Mouse (Mus musculus): ENCODE measurements around the gene Psmc6. TPM values are rescaled to one million over a fixed set of nuclear protein-coding genes. Genes with fewer than 3 reads are reported as not detected.
A peak's percentile ranks its signal among the peaks of the same experiment; 100 is the strongest.

Gene Psmc6
- polyA plus RNA-seq, 1 experiment from 2014 or later = 268 TPM

DNA sequence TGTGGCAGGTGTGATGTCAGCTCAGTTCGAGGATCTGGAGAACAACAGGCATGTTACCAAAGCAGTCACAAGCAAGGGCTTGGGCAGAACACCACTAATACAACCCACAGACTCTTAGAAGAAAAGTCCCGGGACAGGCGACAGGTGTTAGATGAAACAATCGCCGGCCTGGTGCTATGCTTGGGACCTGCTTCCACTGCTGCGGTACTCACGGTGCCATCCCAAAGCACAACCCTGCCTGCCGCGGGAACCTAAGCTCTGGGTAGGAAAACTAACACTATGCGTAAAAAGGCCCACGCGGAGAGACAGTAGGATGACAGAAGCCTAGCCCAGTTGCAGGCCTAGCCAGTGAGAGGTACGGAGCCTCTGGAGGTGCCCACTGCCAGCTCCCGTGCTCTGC lies 19.5 kb upstream of the Psmc6 start:
- no peak overlapping the region for H3K9ac ChIP-seq (replicated peaks; ENCODE audit: low read length)
- ATAC-seq (replicated peaks; ENCODE audit: insufficient number of reproducible peaks, low FRiP score, low TSS enrichment, low read depth) = no peak
- no peak overlapping the region for H3K4me3 ChIP-seq (ENCODE audit: low read depth, low read length)
- no peak overlapping the region for H3K4me2 ChIP-seq (ENCODE audit: low read depth, low read length)
- DNase-seq (ENCODE audit: low spot score) = no peak
- 89% methylated on average over 14 of the region's 14 CpGs for WGBS
- no peaks in the 10 kb centered on the region for H3K36me3 ChIP-seq (replicated peaks; ENCODE audit: control insufficient read depth, insufficient read depth, low read depth, low read length)
- H3K27ac ChIP-seq (replicated peaks; ENCODE audit: low read depth, low read length) = no peak overlapping the region
- H3K9me3 ChIP-seq (replicated peaks; ENCODE audit: control insufficient read depth, low read length) = no peaks in the 10 kb centered on the region
- H3K27me3 ChIP-seq (ENCODE audit: control insufficient read depth, insufficient read depth, low read length) = no peaks in the 10 kb centered on the region
- H3K4me1 ChIP-seq (ENCODE audit: control insufficient read depth, insufficient read depth, low read length) = no peaks in the 10 kb centered on the region

DNA sequence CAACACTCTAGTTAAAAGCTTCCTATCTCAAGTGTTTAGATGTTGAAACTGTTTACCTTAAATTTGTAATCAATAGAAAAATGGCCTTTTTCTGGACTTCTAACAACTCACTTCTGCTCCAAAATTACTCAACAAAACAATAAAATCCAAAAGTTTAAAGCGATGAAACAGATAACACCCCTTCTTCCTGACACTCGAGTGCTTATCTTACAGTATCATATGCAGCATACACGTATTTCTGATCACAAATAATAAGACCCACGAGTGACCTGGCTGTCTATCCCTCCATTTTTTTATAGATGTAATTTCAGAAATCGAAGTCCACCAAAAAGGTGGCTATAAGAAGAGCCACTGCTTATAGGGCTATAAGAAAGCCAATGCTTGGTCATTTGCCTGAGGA lies 12.7 kb upstream of the Psmc6 start:
- Histone ChIP-seq H3K9ac (replicated peaks; ENCODE audit: low read length) (no peak overlapping the region), H3K4me2 (ENCODE audit: low read depth, low read length) (peak overlapping the region; percentile 70; the same call in 1 of the 2 replicates), H3K36me3 (replicated peaks; ENCODE audit: control insufficient read depth, insufficient read depth, low read depth, low read length) (no peaks in the 10 kb centered on the region), H3K4me3 (ENCODE audit: low read depth, low read length) (no peak overlapping the region), H3K27ac (replicated peaks; ENCODE audit: low read depth, low read length) (no peak overlapping the region), H3K9me3 (replicated peaks; ENCODE audit: control insufficient read depth, low read length) (no peaks in the 10 kb centered on the region), H3K4me1 (ENCODE audit: control insufficient read depth, insufficient read depth, low read length) (no peaks in the 10 kb centered on the region), H3K27me3 (ENCODE audit: control insufficient read depth, insufficient read depth, low read length) (no peaks in the 10 kb centered on the region)
- ATAC-seq (replicated peaks; ENCODE audit: insufficient number of reproducible peaks, low FRiP score, low TSS enrichment, low read depth) = no peak
- 87% methylated on average over 5 of the region's 5 CpGs for WGBS
- DNase-seq (ENCODE audit: low spot score) = no peak

DNA sequence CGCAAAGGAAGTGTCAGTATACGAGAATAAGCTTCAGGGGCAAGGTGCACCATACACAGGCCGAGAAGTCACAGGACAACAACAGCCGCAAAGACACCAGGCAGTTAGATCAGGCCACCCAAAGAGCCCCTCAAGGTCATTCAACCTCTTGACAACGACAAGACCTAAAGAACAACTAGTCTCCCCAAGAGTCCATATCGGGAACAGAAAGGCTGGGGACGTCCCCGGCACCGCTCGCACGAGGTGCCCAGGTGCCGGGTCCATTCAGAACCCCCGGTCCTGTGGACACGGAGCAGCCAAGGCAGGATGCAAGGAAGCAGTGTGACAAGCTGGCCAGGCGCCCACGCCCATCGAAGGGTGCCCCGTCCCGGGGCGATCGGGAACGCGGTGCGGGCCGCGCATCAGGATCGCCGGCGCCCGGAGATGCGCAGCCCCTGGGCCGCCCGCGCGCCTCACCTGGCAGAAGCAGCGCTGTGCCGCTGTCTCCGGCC lies 11.6 kb upstream of the Psmc6 start:
- WGBS = under 1% methylated on average over 38 of the region's 38 CpGs
- H3K9me3 ChIP-seq (replicated peaks; ENCODE audit: control insufficient read depth, low read length) = no peaks in the 10 kb centered on the region
- 0 out of 2 replicates have a peak overlapping the region, but pooled peaks have one; percentile 48 for H3K27ac ChIP-seq (replicated peaks; ENCODE audit: low read depth, low read length)
- no peaks in the 10 kb centered on the region for H3K27me3 ChIP-seq (ENCODE audit: control insufficient read depth, insufficient read depth, low read length)
- peak overlapping the region; percentile 88 for H3K9ac ChIP-seq (replicated peaks; ENCODE audit: low read length)
- no peak for DNase-seq (ENCODE audit: low spot score)
- H3K4me1 ChIP-seq (ENCODE audit: control insufficient read depth, insufficient read depth, low read length) = no peaks in the 10 kb centered on the region
- H3K4me3 ChIP-seq (ENCODE audit: low read depth, low read length) = peak overlapping the region; percentile 81
- ATAC-seq (replicated peaks; ENCODE audit: insufficient number of reproducible peaks, low FRiP score, low TSS enrichment, low read depth) = peak; percentile 64
- peak overlapping the region; percentile 70 for H3K4me2 ChIP-seq (ENCODE audit: low read depth, low read length)
- H3K36me3 ChIP-seq (replicated peaks; ENCODE audit: control insufficient read depth, insufficient read depth, low read depth, low read length) = no peaks in the 10 kb centered on the region

DNA sequence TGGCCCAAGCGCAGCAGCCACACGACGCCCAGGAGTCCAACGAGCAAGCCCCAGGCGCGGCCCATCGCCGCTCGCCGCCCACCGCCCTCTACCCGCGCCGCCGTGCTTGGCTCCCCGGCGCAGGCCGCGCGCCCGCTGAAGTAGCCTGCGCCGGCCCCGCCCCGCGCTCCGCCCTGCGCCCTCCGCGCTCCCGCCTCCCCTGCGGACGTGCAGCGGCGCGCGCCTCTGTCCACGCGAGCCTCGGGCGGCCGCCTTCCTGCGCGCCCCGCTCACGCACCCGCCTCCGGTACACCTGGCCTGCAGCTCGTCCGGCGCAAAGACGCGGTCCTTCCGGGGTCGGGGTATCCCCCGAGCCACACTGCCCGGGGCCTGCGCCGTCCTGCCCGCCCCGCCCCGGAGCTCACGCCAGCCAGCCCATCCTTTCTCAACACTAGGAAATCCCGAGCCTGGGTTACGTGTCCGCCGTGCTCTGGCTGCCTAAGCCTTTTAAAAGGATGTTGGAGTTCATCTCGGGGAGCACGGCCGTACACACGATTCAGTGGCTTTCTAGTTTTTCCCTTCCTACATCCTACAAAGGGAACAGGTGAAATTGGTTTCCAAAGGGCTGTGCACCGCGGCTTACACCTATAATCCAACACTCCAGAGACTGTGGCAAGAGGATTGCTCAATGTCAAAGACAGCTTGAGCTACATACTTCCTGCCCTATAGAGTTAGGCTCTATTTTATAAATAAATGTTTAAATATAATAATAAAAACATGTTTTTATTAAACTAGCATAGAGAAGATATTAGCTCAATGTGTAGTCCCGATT lies 11.0 kb upstream of the Psmc6 start, which contains the start of gene Ero1l:
Gene Ero1l, minus strand, starts transcription at position 346 of the 811 bp plus-strand sequence.
- Histone ChIP-seq H3K9me3 (replicated peaks; ENCODE audit: control insufficient read depth, low read length) (no peaks in the 10 kb centered on the region), H3K9ac (replicated peaks; ENCODE audit: low read length) (peak within 1 kb of the TSS; percentile 88), H3K36me3 (replicated peaks; ENCODE audit: control insufficient read depth, insufficient read depth, low read depth, low read length) (no peaks in the 10 kb centered on the region), H3K4me2 (ENCODE audit: low read depth, low read length) (peak within 1 kb of the TSS; percentile 70), H3K27me3 (ENCODE audit: control insufficient read depth, insufficient read depth, low read length) (no peaks in the 10 kb centered on the region), H3K4me1 (ENCODE audit: control insufficient read depth, insufficient read depth, low read length) (no peaks in the 10 kb centered on the region), H3K27ac (replicated peaks; ENCODE audit: low read depth, low read length) (peak within 1 kb of the TSS; percentile 48; the same call in 1 of the 2 replicates), H3K4me3 (ENCODE audit: low read depth, low read length) (peak within 1 kb of the TSS; percentile 81)
- peak; percentile 90 for DNase-seq (ENCODE audit: low spot score)
- ATAC-seq (replicated peaks; ENCODE audit: insufficient number of reproducible peaks, low FRiP score, low TSS enrichment, low read depth) = peak; percentile 91
- WGBS = 3% methylated on average over 40 of the region's 74 CpGs

DNA sequence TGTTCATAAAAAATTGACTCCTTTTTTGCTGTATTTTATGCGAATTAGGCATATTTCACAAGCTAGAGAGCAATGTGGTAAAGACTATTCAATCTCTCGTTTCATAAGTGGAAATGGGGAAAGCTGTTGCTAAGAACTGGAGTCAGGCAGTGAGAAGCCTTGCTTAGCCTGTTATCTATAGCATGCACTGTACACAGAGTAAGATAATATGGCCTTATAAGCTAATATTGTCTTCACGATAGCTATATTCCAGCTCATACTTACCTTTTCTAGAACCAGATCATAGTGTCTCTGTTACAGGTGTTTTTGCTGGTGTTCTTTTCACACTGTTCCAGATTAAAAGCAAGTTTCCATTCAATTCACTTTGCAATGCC lies 10.4 kb upstream of the Psmc6 start:
- ATAC-seq (replicated peaks; ENCODE audit: insufficient number of reproducible peaks, low FRiP score, low TSS enrichment, low read depth) = no peak
- Histone ChIP-seq H3K4me2 (ENCODE audit: low read depth, low read length) (no peak overlapping the region), H3K9ac (replicated peaks; ENCODE audit: low read length) (no peak overlapping the region), H3K4me3 (ENCODE audit: low read depth, low read length) (no peak overlapping the region), H3K27me3 (ENCODE audit: control insufficient read depth, insufficient read depth, low read length) (no peaks in the 10 kb centered on the region), H3K36me3 (replicated peaks; ENCODE audit: control insufficient read depth, insufficient read depth, low read depth, low read length) (no peaks in the 10 kb centered on the region), H3K4me1 (ENCODE audit: control insufficient read depth, insufficient read depth, low read length) (no peaks in the 10 kb centered on the region), H3K27ac (replicated peaks; ENCODE audit: low read depth, low read length) (no peak overlapping the region), H3K9me3 (replicated peaks; ENCODE audit: control insufficient read depth, low read length) (no peaks in the 10 kb centered on the region)
- 79% methylated on average over 3 of the region's 3 CpGs for WGBS
- DNase-seq (ENCODE audit: low spot score) = no peak

DNA sequence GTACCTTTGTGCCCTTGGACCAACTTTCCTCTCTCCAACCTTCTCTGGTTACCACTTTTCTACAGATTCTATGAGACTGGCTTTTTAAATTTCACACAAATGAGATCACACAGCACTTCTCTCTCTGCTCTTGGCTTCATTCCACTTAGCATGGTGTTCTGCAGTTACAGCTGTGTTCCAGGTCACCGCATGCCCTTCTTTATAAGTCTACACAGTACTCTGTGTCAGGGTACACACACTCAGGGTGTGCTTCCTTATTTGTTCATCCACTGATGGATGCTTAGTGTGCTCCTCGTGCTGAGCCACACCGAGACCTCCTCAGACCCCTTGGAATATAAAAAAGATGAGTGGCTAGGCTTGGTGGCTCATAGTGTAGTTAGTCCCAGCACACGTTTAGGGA lies 9.5 kb upstream of the Psmc6 start:
- H3K9me3 ChIP-seq (replicated peaks; ENCODE audit: control insufficient read depth, low read length) = no peaks in the 10 kb centered on the region
- no peak overlapping the region for H3K4me3 ChIP-seq (ENCODE audit: low read depth, low read length)
- DNase-seq (ENCODE audit: low spot score) (no peak), ATAC-seq (replicated peaks; ENCODE audit: insufficient number of reproducible peaks, low FRiP score, low TSS enrichment, low read depth) (no peak)
- H3K27ac ChIP-seq (replicated peaks; ENCODE audit: low read depth, low read length) = no peak overlapping the region
- no peaks in the 10 kb centered on the region for H3K27me3 ChIP-seq (ENCODE audit: control insufficient read depth, insufficient read depth, low read length)
- H3K4me2 ChIP-seq (ENCODE audit: low read depth, low read length) = no peak overlapping the region
- H3K36me3 ChIP-seq (replicated peaks; ENCODE audit: control insufficient read depth, insufficient read depth, low read depth, low read length) = no peaks in the 10 kb centered on the region
- WGBS = 80% methylated on average over 4 of the region's 4 CpGs
- H3K4me1 ChIP-seq (ENCODE audit: control insufficient read depth, insufficient read depth, low read length) = no peaks in the 10 kb centered on the region
- no peak overlapping the region for H3K9ac ChIP-seq (replicated peaks; ENCODE audit: low read length)

DNA sequence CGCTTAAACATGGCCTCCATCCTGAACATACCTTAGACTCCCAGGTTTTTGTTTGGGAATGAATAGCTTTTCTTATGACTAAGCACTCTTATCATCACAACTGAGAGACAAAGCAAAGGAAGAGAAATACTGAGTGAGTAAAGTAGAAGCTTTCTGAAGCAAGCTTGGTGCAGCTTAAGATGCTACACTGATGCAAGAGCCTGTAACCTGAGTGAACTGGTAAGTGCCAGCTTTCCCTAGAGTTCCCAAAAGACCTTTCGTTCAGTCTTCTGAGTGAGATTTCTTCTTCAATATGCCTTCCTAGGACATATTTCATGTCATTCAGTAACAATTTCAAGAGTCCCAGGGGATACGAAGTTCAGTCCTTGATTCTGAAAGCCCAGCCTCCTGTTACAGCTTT lies 8.5 kb upstream of the Psmc6 start:
- Histone ChIP-seq H3K27me3 (ENCODE audit: control insufficient read depth, insufficient read depth, low read length) (no peaks in the 10 kb centered on the region), H3K4me2 (ENCODE audit: low read depth, low read length) (no peak overlapping the region), H3K4me3 (ENCODE audit: low read depth, low read length) (no peak overlapping the region), H3K27ac (replicated peaks; ENCODE audit: low read depth, low read length) (no peak overlapping the region), H3K9ac (replicated peaks; ENCODE audit: low read length) (no peak overlapping the region), H3K36me3 (replicated peaks; ENCODE audit: control insufficient read depth, insufficient read depth, low read depth, low read length) (no peaks in the 10 kb centered on the region), H3K4me1 (ENCODE audit: control insufficient read depth, insufficient read depth, low read length) (no peaks in the 10 kb centered on the region), H3K9me3 (replicated peaks; ENCODE audit: control insufficient read depth, low read length) (no peaks in the 10 kb centered on the region)
- WGBS = 80% methylated on average over 3 of the region's 3 CpGs
- DNase-seq (ENCODE audit: low spot score) (no peak), ATAC-seq (replicated peaks; ENCODE audit: insufficient number of reproducible peaks, low FRiP score, low TSS enrichment, low read depth) (no peak)

DNA sequence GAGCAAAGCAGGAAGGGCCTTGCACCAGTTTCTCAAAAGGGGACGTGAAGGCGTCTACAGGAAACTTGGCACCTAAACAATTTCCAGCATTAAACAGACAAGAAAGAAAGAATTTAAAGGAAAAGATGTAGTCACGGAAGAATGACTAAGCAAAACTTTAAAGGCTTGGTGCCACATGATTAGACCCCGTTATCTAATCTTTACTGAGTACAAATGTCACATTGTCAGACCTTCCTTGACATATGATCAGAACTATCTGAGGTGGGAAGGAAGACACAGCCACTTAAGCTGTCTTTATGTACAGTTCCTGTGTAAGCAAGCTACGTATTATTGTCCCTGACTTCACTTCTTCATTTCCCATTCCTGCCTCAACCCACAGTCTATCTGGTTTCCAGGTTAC lies 8.0 kb upstream of the Psmc6 start:
- H3K4me3 ChIP-seq (ENCODE audit: low read depth, low read length) = no peak overlapping the region
- no peak for DNase-seq (ENCODE audit: low spot score)
- no peaks in the 10 kb centered on the region for H3K4me1 ChIP-seq (ENCODE audit: control insufficient read depth, insufficient read depth, low read length)
- ATAC-seq (replicated peaks; ENCODE audit: insufficient number of reproducible peaks, low FRiP score, low TSS enrichment, low read depth) = no peak
- WGBS = 81% methylated on average over 5 of the region's 5 CpGs
- H3K27me3 ChIP-seq (ENCODE audit: control insufficient read depth, insufficient read depth, low read length) = no peaks in the 10 kb centered on the region
- H3K4me2 ChIP-seq (ENCODE audit: low read depth, low read length) = no peak overlapping the region
- no peak overlapping the region for H3K27ac ChIP-seq (replicated peaks; ENCODE audit: low read depth, low read length)
- H3K36me3 ChIP-seq (replicated peaks; ENCODE audit: control insufficient read depth, insufficient read depth, low read depth, low read length) = no peaks in the 10 kb centered on the region
- no peaks in the 10 kb centered on the region for H3K9me3 ChIP-seq (replicated peaks; ENCODE audit: control insufficient read depth, low read length)
- H3K9ac ChIP-seq (replicated peaks; ENCODE audit: low read length) = no peak overlapping the region

Data from embryonic facial prominence, embryonic 11.5 days (tissue).